Mouse (Mus musculus): ENCODE measurements around the gene Frmpd1. TPM values are rescaled to one million over a fixed set of nuclear protein-coding genes. Genes with fewer than 3 reads are reported as not detected.

The Frmpd1 gene
- total RNA-seq, 1 experiment from 2014 or later = not detected

GRCm38 (mm10) chr4:45230263-45230662, 45.6 kb downstream of the Frmpd1 start:
- ATAC-seq (replicated peaks; ENCODE audit: low read depth, poor library complexity, severe bottlenecking) = no peak

- no peak for ATAC-seq (replicated peaks; ENCODE audit: low read depth, poor library complexity, severe bottlenecking)
These were observed 53.6 kb downstream of the Frmpd1 start for GRCm38 (mm10) chr4:45238260-45238659.

GRCm38 (mm10) chr4:45241330-45241729, 56.7 kb downstream of the Frmpd1 start:
- ATAC-seq (replicated peaks; ENCODE audit: low read depth, poor library complexity, severe bottlenecking) = no peak

- ATAC-seq (replicated peaks; ENCODE audit: low read depth, poor library complexity, severe bottlenecking) = no peak
These were observed 57.5 kb downstream of the Frmpd1 start for GRCm38 (mm10) chr4:45242163-45242562.

- ATAC-seq (replicated peaks; ENCODE audit: low read depth, poor library complexity, severe bottlenecking) = peak; percentile 42; the same call in 1 of the 2 replicates
These were observed 58.7 kb downstream of the Frmpd1 start for GRCm38 (mm10) chr4:45243211-45243902.

GRCm38 (mm10) chr4:45251265-45251664, 66.6 kb downstream of the Frmpd1 start:
- no peak for ATAC-seq (replicated peaks; ENCODE audit: low read depth, poor library complexity, severe bottlenecking)

- ATAC-seq (replicated peaks; ENCODE audit: low read depth, poor library complexity, severe bottlenecking) = no peak
These were observed 68.2 kb downstream of the Frmpd1 start for GRCm38 (mm10) chr4:45252861-45253262.

- ATAC-seq (replicated peaks; ENCODE audit: low read depth, poor library complexity, severe bottlenecking) = no peak
These were observed 69.3 kb downstream of the Frmpd1 start for GRCm38 (mm10) chr4:45253839-45254601.

GRCm38 (mm10) chr4:45259232-45259832, 74.7 kb downstream of the Frmpd1 start:
- no peak for ATAC-seq (replicated peaks; ENCODE audit: low read depth, poor library complexity, severe bottlenecking)

GRCm38 (mm10) chr4:45261551-45261950, 76.9 kb downstream of the Frmpd1 start:
- no peak for ATAC-seq (replicated peaks; ENCODE audit: low read depth, poor library complexity, severe bottlenecking)

- ATAC-seq (replicated peaks; ENCODE audit: low read depth, poor library complexity, severe bottlenecking) = peak; percentile 62
These were observed 83.2 kb downstream of the Frmpd1 start for GRCm38 (mm10) chr4:45267883-45268282.

- no peak for ATAC-seq (replicated peaks; ENCODE audit: low read depth, poor library complexity, severe bottlenecking)
These were observed 86.4 kb downstream of the Frmpd1 start for GRCm38 (mm10) chr4:45271041-45271452.

GRCm38 (mm10) chr4:45275770-45276169, 91.1 kb downstream of the Frmpd1 start:
- no peak for ATAC-seq (replicated peaks; ENCODE audit: low read depth, poor library complexity, severe bottlenecking)

GRCm38 (mm10) chr4:45279292-45279691, 94.6 kb downstream of the Frmpd1 start:
- ATAC-seq (replicated peaks; ENCODE audit: low read depth, poor library complexity, severe bottlenecking) = peak; percentile 62

- ATAC-seq (replicated peaks; ENCODE audit: low read depth, poor library complexity, severe bottlenecking) = peak; percentile 89
These were observed 95.4 kb downstream of the Frmpd1 start for GRCm38 (mm10) chr4:45279981-45280548.

GRCm38 (mm10) chr4:45286318-45286717, 101.6 kb downstream of the Frmpd1 start:
- ATAC-seq (replicated peaks; ENCODE audit: low read depth, poor library complexity, severe bottlenecking) = peak; percentile 63

- ATAC-seq (replicated peaks; ENCODE audit: low read depth, poor library complexity, severe bottlenecking) = no peak
These were observed 103.2 kb downstream of the Frmpd1 start for GRCm38 (mm10) chr4:45287906-45288305.

GRCm38 (mm10) chr4:45296662-45297564, 112.2 kb downstream of the Frmpd1 start, which contains the start of gene Trmt10b:
Trmt10b (plus strand) TSS chr4:45297127.
- ATAC-seq (replicated peaks; ENCODE audit: low read depth, poor library complexity, severe bottlenecking) = peak; percentile 94

- no peak for ATAC-seq (replicated peaks; ENCODE audit: low read depth, poor library complexity, severe bottlenecking)
These were observed 120.9 kb downstream of the Frmpd1 start for GRCm38 (mm10) chr4:45305536-45305935.

GRCm38 (mm10) chr4:45308046-45308445, 123.4 kb downstream of the Frmpd1 start:
- ATAC-seq (replicated peaks; ENCODE audit: low read depth, poor library complexity, severe bottlenecking) = peak; percentile 80

Data from common myeloid progenitor, adult 5-6 weeks (primary cell).